Mouse (Mus musculus) limb, embryonic 10.5 days (tissue): ENCODE results near the gene Wdfy3. TPM values are rescaled to one million over a fixed set of nuclear protein-coding genes. Genes with fewer than 3 reads are reported as not detected.
A peak's percentile ranks its signal among the peaks of the same experiment; 100 is the strongest.

Experiments used
- DNase-seq: peaks from one replicate; pipeline ENCODE4 v3.0.0-alpha.2; 2017; ENCODE audit warnings: low spot score
- H3K27ac ChIP-seq: fragments of 300-500 bp; sonication (generic); 2 replicates; pipeline ENCODE4 v1.5.1; 2016; ENCODE audit warnings: mild to moderate bottlenecking
- H3K27me3 ChIP-seq: fragments of 300-500 bp; sonication (generic); 2 replicates; pipeline ENCODE4 v1.6.1; 2016; ENCODE audit warnings: low read depth, mild to moderate bottlenecking; ENCODE audit not compliant: poor library complexity, severe bottlenecking
- H3K36me3 ChIP-seq: fragments of 300-500 bp; sonication (generic); 2 replicates; pipeline ENCODE4 v1.6.1; 2016; ENCODE audit warnings: mild to moderate bottlenecking, moderate library complexity
- H3K4me1 ChIP-seq: fragments of 300-500 bp; sonication (generic); 2 replicates; pipeline ENCODE4 v1.6.1; 2016
- H3K4me3 ChIP-seq: fragments of 300-500 bp; sonication (generic); 2 replicates; pipeline ENCODE4 v1.5.1; 2016; ENCODE audit warnings: mild to moderate bottlenecking, moderate library complexity
- H3K9me3 ChIP-seq: fragments of 300-500 bp; sonication (generic); replicated peaks from 2 replicates; pipeline ENCODE4 v1.6.1; 2016; ENCODE audit warnings: mild to moderate bottlenecking
- WGBS: fragments of 180-500 bp; shearing (Covaris S2); methylation state at CpG from one replicate; pipeline ENCODE4 v1.1.7; 2016; 5-methylcytosine and 5-hydroxymethylcytosine counted together
- polyA plus RNA-seq: library from polyadenylated mRNA; unstranded; fragments of >200 nt; fragmentation: Nextera tagmentation; extraction: Ambion mirVana; gene quantifications from 2 replicates; pipeline ENCODE4 v1.2.1, GENCODE M21; 2016

Wdfy3 gene
- polyA plus RNA-seq, 1 experiment from 2014 or later, result 15.8 TPM

- peak overlapping the region; percentile 46; the same call in 1 of the 2 replicates for H3K27ac ChIP-seq
- 28% methylated on average over 13 of the region's 13 CpGs for WGBS
- no peaks in the 10 kb centered on the region for H3K9me3 ChIP-seq
- peaks cover 44% of the 10 kb centered on the region for H3K27me3 ChIP-seq
- H3K36me3 ChIP-seq, result no peaks in the 10 kb centered on the region
- H3K4me3 ChIP-seq, result no peak overlapping the region
- peaks cover 49% of the 10 kb centered on the region for H3K4me1 ChIP-seq
- peak; percentile 45 for DNase-seq
Measured at GRCm38 (mm10) chr5:101825111-101825911, 244.4 kb downstream of the Wdfy3 start.

- no peak overlapping the region for H3K27ac ChIP-seq
- 39% methylated on average over 6 of the region's 6 CpGs for WGBS
- peaks cover 51% of the 10 kb centered on the region for H3K27me3 ChIP-seq
- no peak overlapping the region for H3K4me3 ChIP-seq
- no peaks in the 10 kb centered on the region for H3K36me3 ChIP-seq
- H3K4me1 ChIP-seq, result peaks cover 56% of the 10 kb centered on the region
- H3K9me3 ChIP-seq, result no peaks in the 10 kb centered on the region
- DNase-seq, result no peak
Measured at GRCm38 (mm10) chr5:101822311-101822670, 247.4 kb downstream of the Wdfy3 start.

DNA sequence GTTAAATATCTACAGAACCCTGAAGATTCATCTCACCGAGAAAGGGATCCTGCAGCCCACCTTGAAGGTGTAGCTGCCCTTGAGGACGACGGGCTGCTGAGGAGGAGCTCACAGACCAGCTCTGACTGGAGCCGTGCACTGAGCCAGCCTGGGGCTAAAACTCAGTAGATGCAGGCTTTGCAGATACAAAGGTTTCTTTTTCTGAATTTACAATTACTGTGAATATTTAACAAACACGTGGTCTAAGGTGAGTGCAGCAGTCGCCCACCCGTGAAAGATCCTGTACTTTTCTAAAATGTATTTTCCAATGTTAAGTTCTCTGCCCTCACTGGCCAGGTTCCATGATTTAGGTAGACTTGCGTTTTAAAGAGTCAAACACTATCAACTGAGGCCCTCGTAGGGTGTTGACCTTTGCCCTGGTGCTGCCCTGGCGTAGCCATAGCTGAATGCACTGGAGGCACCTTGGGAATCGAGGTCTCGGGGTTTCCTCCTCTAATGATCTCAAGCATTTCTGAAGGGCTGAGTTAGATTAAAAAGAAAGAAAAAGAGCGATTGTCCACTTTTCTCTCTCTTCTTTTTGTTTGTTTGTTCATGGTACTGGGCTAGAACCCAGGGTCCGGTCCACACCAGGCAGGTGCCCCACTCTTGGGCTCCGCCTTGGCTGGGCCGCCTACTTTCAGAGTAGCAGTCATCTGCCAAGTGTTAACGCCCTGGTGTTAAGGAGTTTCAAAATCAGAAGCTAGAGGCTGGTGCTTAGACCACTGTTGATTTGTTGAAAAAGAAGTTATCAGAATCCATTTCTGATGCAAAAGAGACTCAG, 248.0 kb downstream of the Wdfy3 start:
- WGBS, result 63% methylated on average over 17 of the region's 17 CpGs
- no peak for DNase-seq
- Histone ChIP-seq H3K27me3 (peaks cover 45% of the 10 kb centered on the region), H3K4me1 (peaks cover 50% of the 10 kb centered on the region), H3K4me3 (no peak overlapping the region), H3K9me3 (no peaks in the 10 kb centered on the region), H3K36me3 (no peaks in the 10 kb centered on the region), H3K27ac (no peak overlapping the region)

DNA sequence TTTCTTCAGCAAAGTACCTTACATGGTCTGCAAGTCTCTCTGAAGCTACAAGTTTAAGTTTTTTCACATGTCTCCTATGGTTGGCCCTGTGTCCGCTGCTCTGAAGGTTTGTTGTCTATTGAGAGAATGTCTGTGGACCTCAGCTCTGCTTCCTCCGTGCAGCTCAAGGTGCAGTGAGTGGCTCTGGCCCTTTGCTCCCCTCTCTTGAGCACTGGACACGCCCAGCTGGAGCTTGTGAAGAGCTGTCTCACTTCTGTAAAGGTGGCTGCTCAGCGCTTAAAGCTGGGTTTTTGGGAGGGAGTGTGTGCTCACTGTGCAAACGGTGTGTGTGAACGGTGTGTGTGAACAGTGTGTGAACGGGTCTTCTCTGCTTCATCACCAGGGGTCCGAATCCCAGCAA, 248.7 kb downstream of the Wdfy3 start:
- H3K9me3 ChIP-seq, result no peaks in the 10 kb centered on the region
- H3K4me1 ChIP-seq, result peaks cover 46% of the 10 kb centered on the region
- WGBS, result 68% methylated on average over 8 of the region's 8 CpGs
- H3K4me3 ChIP-seq, result no peak overlapping the region
- DNase-seq, result no peak
- H3K27ac ChIP-seq, result no peak overlapping the region
- no peaks in the 10 kb centered on the region for H3K36me3 ChIP-seq
- peaks cover 40% of the 10 kb centered on the region for H3K27me3 ChIP-seq

DNA sequence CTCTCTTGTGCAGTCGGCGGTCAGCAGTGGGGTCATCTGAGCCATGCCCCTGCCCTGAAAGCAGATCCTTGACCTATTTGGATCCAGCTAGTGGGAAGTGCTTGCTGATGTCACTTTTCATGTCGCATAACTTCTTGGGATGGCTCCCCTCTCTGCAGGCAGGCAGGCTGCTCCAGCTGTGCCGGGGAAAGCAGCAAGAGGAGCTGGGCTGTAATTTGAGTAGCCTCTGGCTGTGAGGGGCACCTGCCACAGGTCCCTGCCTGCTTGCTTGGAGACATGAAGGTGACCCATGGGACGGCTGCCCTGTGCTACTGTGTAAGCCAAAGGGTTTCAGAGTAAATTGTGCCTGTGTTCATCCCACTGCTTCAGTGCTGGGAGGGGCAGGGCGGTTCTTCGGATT, 249.9 kb downstream of the Wdfy3 start:
- no peaks in the 10 kb centered on the region for H3K9me3 ChIP-seq
- H3K4me3 ChIP-seq, result no peak overlapping the region
- peaks cover 36% of the 10 kb centered on the region for H3K4me1 ChIP-seq
- WGBS, result 12% methylated on average over 7 of the region's 7 CpGs
- no peak for DNase-seq
- H3K27me3 ChIP-seq, result peaks cover 37% of the 10 kb centered on the region
- H3K27ac ChIP-seq, result no peak overlapping the region
- H3K36me3 ChIP-seq, result no peaks in the 10 kb centered on the region

DNA sequence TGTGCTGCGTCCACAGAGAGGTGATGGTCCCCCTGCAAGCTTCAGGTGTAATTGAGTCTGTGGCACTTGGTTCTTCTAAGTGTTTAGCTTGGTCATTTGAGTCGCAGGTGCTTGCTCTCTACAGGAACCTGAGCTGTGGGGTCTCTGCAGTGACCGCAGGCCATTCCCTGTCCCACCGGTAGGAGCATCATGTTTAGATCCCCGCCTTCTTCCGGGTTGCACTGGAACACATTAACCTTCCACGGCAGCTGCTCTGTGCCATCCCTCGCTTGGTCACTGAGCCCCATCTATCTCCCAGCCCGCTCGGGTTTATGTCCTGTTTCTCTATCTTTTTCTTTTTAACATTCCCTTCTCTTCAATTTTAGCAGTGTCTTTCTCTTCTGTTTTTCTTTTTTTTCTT, 250.5 kb downstream of the Wdfy3 start:
- no peak for DNase-seq
- peaks cover 34% of the 10 kb centered on the region for H3K4me1 ChIP-seq
- H3K9me3 ChIP-seq, result no peaks in the 10 kb centered on the region
- WGBS, result 50% methylated on average over 10 of the region's 10 CpGs
- no peak overlapping the region for H3K27ac ChIP-seq
- no peak overlapping the region for H3K4me3 ChIP-seq
- peaks cover 33% of the 10 kb centered on the region for H3K27me3 ChIP-seq
- H3K36me3 ChIP-seq, result no peaks in the 10 kb centered on the region

DNA sequence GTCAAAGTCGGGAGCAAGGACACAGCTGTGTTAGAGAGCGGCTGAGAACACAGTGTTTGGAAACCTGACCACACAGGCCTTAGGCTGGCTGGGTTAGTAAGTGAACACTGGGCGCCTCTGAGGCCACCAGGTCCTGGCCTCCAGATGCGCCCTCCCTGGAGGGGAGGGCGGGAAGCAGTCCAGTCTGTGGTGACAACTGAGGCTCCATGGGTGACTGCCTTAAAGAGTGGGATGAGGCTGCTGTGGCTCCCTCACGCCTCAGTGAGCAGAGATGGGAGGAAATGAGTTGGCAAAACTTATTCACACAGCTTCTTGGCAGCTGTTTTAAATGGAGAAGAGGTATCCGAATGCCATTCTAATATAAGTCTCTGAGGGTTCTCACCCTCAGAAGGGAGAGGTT, 252.9 kb downstream of the Wdfy3 start:
- H3K9me3 ChIP-seq, result no peaks in the 10 kb centered on the region
- H3K27ac ChIP-seq, result no peak overlapping the region
- peaks cover 24% of the 10 kb centered on the region for H3K4me1 ChIP-seq
- H3K36me3 ChIP-seq, result no peaks in the 10 kb centered on the region
- peaks cover 20% of the 10 kb centered on the region; the same call in 1 of the 2 replicates for H3K27me3 ChIP-seq
- no peak for DNase-seq
- 73% methylated on average over 7 of the region's 7 CpGs for WGBS
- no peak overlapping the region for H3K4me3 ChIP-seq

- Histone ChIP-seq H3K4me3 (no peak overlapping the region), H3K36me3 (no peaks in the 10 kb centered on the region), H3K4me1 (no peaks in the 10 kb centered on the region), H3K9me3 (no peaks in the 10 kb centered on the region), H3K27me3 (no peaks in the 10 kb centered on the region), H3K27ac (no peak overlapping the region)
- DNase-seq, result no peak
- WGBS, result 87% methylated on average over 6 of the region's 6 CpGs
Measured at GRCm38 (mm10) chr5:101811296-101812169, 258.2 kb downstream of the Wdfy3 start.

GRCm38 (mm10) chr5:101802358-101803022, 267.2 kb downstream of the Wdfy3 start:
- 78% methylated on average over 9 of the region's 9 CpGs for WGBS
- Histone ChIP-seq H3K27ac (no peak overlapping the region), H3K4me1 (0 out of 2 replicates have a peak, but pooled peaks cover 3% of the 10 kb centered on the region), H3K27me3 (no peaks in the 10 kb centered on the region), H3K9me3 (no peaks in the 10 kb centered on the region), H3K36me3 (no peaks in the 10 kb centered on the region), H3K4me3 (no peak overlapping the region)
- no peak for DNase-seq

GRCm38 (mm10) chr5:101801891-101802290, 267.8 kb downstream of the Wdfy3 start:
- WGBS, result 78% methylated on average over 2 of the region's 2 CpGs

GRCm38 (mm10) chr5:101792665-101793064, 277.1 kb downstream of the Wdfy3 start:
- Histone ChIP-seq H3K4me3 (no peak overlapping the region), H3K4me1 (no peaks in the 10 kb centered on the region), H3K27me3 (no peaks in the 10 kb centered on the region), H3K27ac (no peak overlapping the region), H3K9me3 (no peaks in the 10 kb centered on the region), H3K36me3 (no peaks in the 10 kb centered on the region)
- no peak for DNase-seq
- WGBS, result 76% methylated on average over 4 of the region's 4 CpGs

More at GRCm38 (mm10) chr5:101801891-101802290, 267.8 kb downstream of the Wdfy3 start:
- H3K36me3 ChIP-seq, result no peaks in the 10 kb centered on the region
- H3K4me3 ChIP-seq, result no peak overlapping the region
- no peak for DNase-seq
- H3K4me1 ChIP-seq, result 0 out of 2 replicates have a peak, but pooled peaks cover 3% of the 10 kb centered on the region
- no peaks in the 10 kb centered on the region for H3K27me3 ChIP-seq
- no peak overlapping the region for H3K27ac ChIP-seq
- H3K9me3 ChIP-seq, result no peaks in the 10 kb centered on the region

GRCm38 (mm10) chr5:101790560-101790959, 279.2 kb downstream of the Wdfy3 start:
- 59% methylated on average over 5 of the region's 5 CpGs for WGBS
- Histone ChIP-seq H3K9me3 (no peaks in the 10 kb centered on the region), H3K4me1 (no peaks in the 10 kb centered on the region), H3K27ac (no peak overlapping the region), H3K27me3 (no peaks in the 10 kb centered on the region), H3K36me3 (no peaks in the 10 kb centered on the region), H3K4me3 (no peak overlapping the region)
- no peak for DNase-seq
